Mouse (Mus musculus) liver, embryonic 15.5 days (tissue): Measurements from ENCODE around the gene Clca2. TPM values are rescaled to one million over a fixed set of nuclear protein-coding genes. Genes with fewer than 3 reads are reported as not detected.
A peak's percentile ranks its signal among the peaks of the same experiment; 100 is the strongest.

Source experiments
- ATAC-seq: fragments of 200-750 bp; cut with Nextera tagmentation; 2 replicates; pipeline ENCODE4 v1.8.0; 2017; ENCODE audit warnings: moderate number of reproducible peaks, mild to moderate bottlenecking, moderate library complexity; ENCODE audit not compliant: insufficient read depth
- H3K27ac ChIP-seq: fragments of 300-500 bp; sonication (generic); replicated peaks from 2 replicates; pipeline ENCODE4 v1.5.1; 2015; ENCODE audit warnings: mild to moderate bottlenecking, inconsistent platforms
- H3K27me3 ChIP-seq: fragments of 300-500 bp; sonication (generic); 2 replicates; pipeline ENCODE4 v1.6.1; 2015; ENCODE audit warnings: mild to moderate bottlenecking, inconsistent platforms
- H3K36me3 ChIP-seq: fragments of 300-500 bp; sonication (generic); replicated peaks from 2 replicates; pipeline ENCODE4 v1.6.1; 2015; ENCODE audit warnings: moderate library complexity, mild to moderate bottlenecking, inconsistent platforms
- H3K4me1 ChIP-seq: fragments of 300-500 bp; sonication (generic); replicated peaks from 2 replicates; pipeline ENCODE4 v1.6.1; 2015; ENCODE audit warnings: inconsistent platforms
- H3K4me2 ChIP-seq: fragments of 300-500 bp; sonication (generic); 2 replicates; pipeline ENCODE4 v1.6.1; 2015; ENCODE audit warnings: moderate library complexity, mild to moderate bottlenecking, inconsistent platforms
- H3K4me3 ChIP-seq: fragments of 300-500 bp; sonication (generic); replicated peaks from 2 replicates; pipeline ENCODE4 v1.5.1; 2015; ENCODE audit warnings: mild to moderate bottlenecking, inconsistent platforms
- H3K9ac ChIP-seq: fragments of 300-500 bp; sonication (generic); 2 replicates; pipeline ENCODE4 v1.6.1; 2015; ENCODE audit warnings: moderate library complexity, mild to moderate bottlenecking, inconsistent platforms
- H3K9me3 ChIP-seq: fragments of 300-500 bp; sonication (generic); replicated peaks from 2 replicates; pipeline ENCODE4 v1.6.1; 2016; ENCODE audit warnings: inconsistent platforms
- WGBS: fragments of 180-500 bp; shearing (Covaris S2); methylation state at CpG from one replicate; pipeline ENCODE4 v1.1.7; 2015; ENCODE audit warnings: mixed read lengths; ENCODE audit not compliant: insufficient replicate concordance; 5-methylcytosine and 5-hydroxymethylcytosine counted together
- polyA plus RNA-seq: library from polyadenylated mRNA; unstranded; fragments of >200 nt; fragmentation: Nextera tagmentation; extraction: Ambion mirVana; gene quantifications from 2 replicates; pipeline ENCODE4 v1.2.1, GENCODE M21; 2015

The Clca2 gene
- polyA plus RNA-seq, result not detected in 2 replicates

GRCm38 (mm10) chr3:145099291-145099690 lies at the start of gene Clca2:
Clca2 (minus strand) TSS chr3:145099443.
- Histone ChIP-seq H3K9ac (no peak within 1 kb of the TSS), H3K27me3 (no peaks in the 10 kb centered on the region), H3K4me1 (no peaks in the 10 kb centered on the region), H3K27ac (no peak within 1 kb of the TSS), H3K4me3 (no peak within 1 kb of the TSS), H3K4me2 (no peak within 1 kb of the TSS), H3K9me3 (no peaks in the 10 kb centered on the region), H3K36me3 (no peaks in the 10 kb centered on the region)
- 33% methylated on average over 6 of the region's 6 CpGs for WGBS
- ATAC-seq, result no peak

GRCm38 (mm10) chr3:145147952-145148351 lies 48.7 kb upstream of the Clca2 start:
- Histone ChIP-seq H3K9me3 (no peaks in the 10 kb centered on the region), H3K27me3 (no peaks in the 10 kb centered on the region), H3K9ac (no peak overlapping the region), H3K4me3 (no peak overlapping the region), H3K27ac (no peak overlapping the region), H3K36me3 (peaks cover 5% of the 10 kb centered on the region; the same call in 1 of the 2 replicates), H3K4me1 (no peaks in the 10 kb centered on the region), H3K4me2 (no peak overlapping the region)
- ATAC-seq, result no peak

- H3K27ac ChIP-seq, result no peak overlapping the region
- H3K36me3 ChIP-seq, result peaks cover 5% of the 10 kb centered on the region; the same call in 1 of the 2 replicates
- no peaks in the 10 kb centered on the region for H3K27me3 ChIP-seq
- no peak for ATAC-seq
- no peaks in the 10 kb centered on the region for H3K4me1 ChIP-seq
- no peak overlapping the region for H3K4me2 ChIP-seq
- no peak overlapping the region for H3K9ac ChIP-seq
- no peaks in the 10 kb centered on the region for H3K9me3 ChIP-seq
- WGBS, result 66% methylated on average over 2 of the region's 2 CpGs
- no peak overlapping the region for H3K4me3 ChIP-seq
Observed at GRCm38 (mm10) chr3:145147483-145147882, 48.2 kb upstream of the Clca2 start.

- Histone ChIP-seq H3K9me3 (no peaks in the 10 kb centered on the region), H3K27me3 (no peaks in the 10 kb centered on the region), H3K36me3 (peaks cover 5% of the 10 kb centered on the region; the same call in 1 of the 2 replicates), H3K9ac (no peak overlapping the region), H3K4me3 (no peak overlapping the region), H3K4me2 (no peak overlapping the region), H3K4me1 (no peaks in the 10 kb centered on the region), H3K27ac (no peak overlapping the region)
- WGBS, result 82% methylated on average over 9 of the region's 9 CpGs
- ATAC-seq, result no peak
Observed at GRCm38 (mm10) chr3:145146871-145147270, 47.6 kb upstream of the Clca2 start.

- H3K27me3 ChIP-seq, result no peaks in the 10 kb centered on the region
- H3K9me3 ChIP-seq, result no peaks in the 10 kb centered on the region
- ATAC-seq, result no peak
- no peak overlapping the region for H3K9ac ChIP-seq
- 77% methylated on average over 10 of the region's 10 CpGs for WGBS
- peaks cover 5% of the 10 kb centered on the region; the same call in 1 of the 2 replicates for H3K36me3 ChIP-seq
- no peak overlapping the region for H3K27ac ChIP-seq
- H3K4me2 ChIP-seq, result no peak overlapping the region
- H3K4me1 ChIP-seq, result no peaks in the 10 kb centered on the region
- no peak overlapping the region for H3K4me3 ChIP-seq
Observed at GRCm38 (mm10) chr3:145143856-145144255, 44.6 kb upstream of the Clca2 start.

- H3K4me3 ChIP-seq, result no peak overlapping the region
- H3K27ac ChIP-seq, result no peak overlapping the region
- no peaks in the 10 kb centered on the region for H3K27me3 ChIP-seq
- ATAC-seq, result no peak
- H3K4me2 ChIP-seq, result no peak overlapping the region
- H3K4me1 ChIP-seq, result no peaks in the 10 kb centered on the region
- H3K36me3 ChIP-seq, result peaks cover 5% of the 10 kb centered on the region; the same call in 1 of the 2 replicates
- no peaks in the 10 kb centered on the region for H3K9me3 ChIP-seq
- H3K9ac ChIP-seq, result no peak overlapping the region
Observed at GRCm38 (mm10) chr3:145142925-145143324, 43.7 kb upstream of the Clca2 start.

- H3K36me3 ChIP-seq, result 0 out of 2 replicates have a peak, but pooled peaks cover 3% of the 10 kb centered on the region
- no peak overlapping the region for H3K27ac ChIP-seq
- H3K4me2 ChIP-seq, result no peak overlapping the region
- WGBS, result 72% methylated on average over 4 of the region's 4 CpGs
- no peak for ATAC-seq
- H3K27me3 ChIP-seq, result no peaks in the 10 kb centered on the region
- H3K4me3 ChIP-seq, result no peak overlapping the region
- no peaks in the 10 kb centered on the region for H3K4me1 ChIP-seq
- H3K9me3 ChIP-seq, result no peaks in the 10 kb centered on the region
- H3K9ac ChIP-seq, result no peak overlapping the region
Observed at GRCm38 (mm10) chr3:145140236-145140635, 41.0 kb upstream of the Clca2 start.

GRCm38 (mm10) chr3:145131210-145131868 lies 32.1 kb upstream of the Clca2 start:
- Histone ChIP-seq H3K4me3 (no peak overlapping the region), H3K4me1 (no peaks in the 10 kb centered on the region), H3K9ac (no peak overlapping the region), H3K9me3 (no peaks in the 10 kb centered on the region), H3K27me3 (no peaks in the 10 kb centered on the region), H3K4me2 (no peak overlapping the region), H3K27ac (no peak overlapping the region), H3K36me3 (peaks cover 9% of the 10 kb centered on the region; the same call in 1 of the 2 replicates)
- ATAC-seq, result no peak
- WGBS, result 21% methylated on average over 3 of the region's 3 CpGs

- H3K9me3 ChIP-seq, result no peaks in the 10 kb centered on the region
- H3K27me3 ChIP-seq, result no peaks in the 10 kb centered on the region
- H3K4me3 ChIP-seq, result no peak overlapping the region
- H3K4me1 ChIP-seq, result no peaks in the 10 kb centered on the region
- H3K9ac ChIP-seq, result no peak overlapping the region
- H3K36me3 ChIP-seq, result peaks cover 6% of the 10 kb centered on the region; the same call in 1 of the 2 replicates
- no peak overlapping the region for H3K27ac ChIP-seq
- no peak overlapping the region for H3K4me2 ChIP-seq
- no peak for ATAC-seq
Observed at GRCm38 (mm10) chr3:145129356-145129755, 30.1 kb upstream of the Clca2 start.

GRCm38 (mm10) chr3:145126618-145127017 lies 27.4 kb upstream of the Clca2 start:
- Histone ChIP-seq H3K4me2 (no peak overlapping the region), H3K27me3 (no peaks in the 10 kb centered on the region), H3K4me3 (no peak overlapping the region), H3K9ac (no peak overlapping the region), H3K27ac (no peak overlapping the region), H3K4me1 (no peaks in the 10 kb centered on the region), H3K9me3 (no peaks in the 10 kb centered on the region), H3K36me3 (no peaks in the 10 kb centered on the region; the same call in 1 of the 2 replicates)
- ATAC-seq, result no peak
- WGBS, result 70% methylated on average over 2 of the region's 2 CpGs

GRCm38 (mm10) chr3:145119425-145119824 lies 20.2 kb upstream of the Clca2 start:
- Histone ChIP-seq H3K4me3 (peak overlapping the region; percentile 89), H3K27me3 (no peaks in the 10 kb centered on the region), H3K4me1 (peaks cover 15% of the 10 kb centered on the region), H3K9ac (no peak overlapping the region), H3K9me3 (no peaks in the 10 kb centered on the region), H3K4me2 (peak overlapping the region; percentile 76), H3K27ac (no peak overlapping the region), H3K36me3 (no peaks in the 10 kb centered on the region)
- whole genome bisulfite sequencing, result 61% methylated on average over 7 of the region's 7 CpGs
- ATAC-seq, result no peak

- ATAC-seq, result peak; percentile 14; the same call in 1 of the 2 replicates
- H3K9ac ChIP-seq, result peak overlapping the region; percentile 66
- H3K36me3 ChIP-seq, result no peaks in the 10 kb centered on the region
- H3K9me3 ChIP-seq, result no peaks in the 10 kb centered on the region
- WGBS, result 3% methylated on average over 14 of the region's 14 CpGs
- peak overlapping the region; percentile 76 for H3K4me2 ChIP-seq
- peak overlapping the region; percentile 91 for H3K27ac ChIP-seq
- H3K4me3 ChIP-seq, result peak overlapping the region; percentile 89
- H3K4me1 ChIP-seq, result peaks cover 15% of the 10 kb centered on the region
- no peaks in the 10 kb centered on the region for H3K27me3 ChIP-seq
Observed at GRCm38 (mm10) chr3:145119002-145119358, 19.7 kb upstream of the Clca2 start.
